Mouse (Mus musculus): ENCODE results near the gene Hoxc10. TPM values are rescaled to one million over a fixed set of nuclear protein-coding genes. Genes with fewer than 3 reads are reported as not detected.

The Hoxc10 gene
- polyA plus RNA-seq, 1 experiment from 2014 or later, result not detected

- WGBS, result under 1% methylated on average over 88 of the region's 88 CpGs
- no peak overlapping the region for H3K9ac ChIP-seq
- ATAC-seq (replicated peaks; ENCODE audit: insufficient number of reproducible peaks, insufficient read depth, low FRiP score, low read depth), result no peak; the same call in 1 of the 2 replicates
Measured at GRCm38 (mm10) chr15:102981379-102982288, 15.0 kb downstream of the Hoxc10 start.

DNA sequence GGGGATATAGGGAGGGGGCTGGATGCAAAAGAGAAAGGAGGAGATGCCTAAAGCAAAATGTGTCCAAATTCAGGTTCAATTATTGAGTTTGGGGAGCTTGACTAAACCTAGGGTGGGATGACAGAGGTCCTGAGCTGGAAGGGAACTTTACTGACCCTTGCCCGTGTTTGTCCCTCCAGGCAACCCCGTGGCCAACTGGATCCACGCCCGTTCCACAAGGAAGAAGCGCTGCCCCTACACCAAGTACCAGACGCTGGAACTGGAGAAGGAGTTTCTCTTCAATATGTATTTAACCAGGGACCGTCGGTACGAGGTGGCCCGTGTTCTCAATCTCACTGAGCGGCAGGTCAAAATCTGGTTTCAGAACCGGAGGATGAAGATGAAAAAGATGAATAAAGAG lies 17.1 kb downstream of the Hoxc10 start:
- Histone ChIP-seq H3K4me2 (no peak overlapping the region), H3K9me3 (replicated peaks) (no peaks in the 10 kb centered on the region)
- WGBS, result 6% methylated on average over 12 of the region's 12 CpGs

More at GRCm38 (mm10) chr15:102981379-102982288, 15.0 kb downstream of the Hoxc10 start:
- peak overlapping the region; percentile 32 for H3K4me3 ChIP-seq
- no peak overlapping the region for H3K27ac ChIP-seq
- no peaks in the 10 kb centered on the region for H3K36me3 ChIP-seq
- H3K9me3 ChIP-seq (replicated peaks), result no peaks in the 10 kb centered on the region
- H3K4me2 ChIP-seq, result peak overlapping the region; percentile 37
- H3K4me1 ChIP-seq (replicated peaks), result peaks cover 19% of the 10 kb centered on the region
- H3K27me3 ChIP-seq, result peaks cover 100% of the 10 kb centered on the region

DNA sequence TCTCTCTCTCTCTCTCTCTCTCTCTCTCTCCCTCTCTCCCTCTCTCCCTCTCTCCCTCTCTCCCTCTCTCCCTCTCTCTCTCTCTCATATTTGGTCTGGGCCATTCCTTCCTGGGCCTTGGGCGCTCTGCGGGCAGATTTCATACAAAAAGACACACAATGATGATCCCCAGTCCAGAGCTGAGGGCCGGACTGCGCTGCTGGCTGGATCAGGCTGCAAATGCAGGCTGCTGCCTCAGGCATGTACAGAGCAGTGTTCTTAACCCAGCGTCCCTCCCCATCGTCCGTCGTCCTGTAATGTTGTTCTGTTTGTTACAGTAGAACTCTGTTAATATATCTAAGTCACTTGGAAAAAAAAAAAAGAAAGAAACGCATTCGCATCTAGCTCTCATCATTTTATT lies 17.9 kb downstream of the Hoxc10 start:
- H3K27me3 ChIP-seq, result peaks cover 100% of the 10 kb centered on the region
- H3K4me1 ChIP-seq (replicated peaks), result peaks cover 13% of the 10 kb centered on the region
- no peak overlapping the region for H3K27ac ChIP-seq
- no peak for ATAC-seq (replicated peaks; ENCODE audit: insufficient number of reproducible peaks, insufficient read depth, low FRiP score, low read depth)
- WGBS, result 3% methylated on average over 10 of the region's 10 CpGs
- no peak overlapping the region for H3K9ac ChIP-seq
- H3K4me3 ChIP-seq, result no peak overlapping the region
- H3K36me3 ChIP-seq, result no peaks in the 10 kb centered on the region
- H3K4me2 ChIP-seq, result no peak overlapping the region
- no peaks in the 10 kb centered on the region for H3K9me3 ChIP-seq (replicated peaks)

More for the DNA sequence above, 17.1 kb downstream of the Hoxc10 start:
- H3K27me3 ChIP-seq, result peaks cover 100% of the 10 kb centered on the region
- ATAC-seq (replicated peaks; ENCODE audit: insufficient number of reproducible peaks, insufficient read depth, low FRiP score, low read depth), result no peak
- H3K4me3 ChIP-seq, result no peak overlapping the region
- no peak overlapping the region for H3K9ac ChIP-seq
- H3K27ac ChIP-seq, result no peak overlapping the region
- peaks cover 13% of the 10 kb centered on the region for H3K4me1 ChIP-seq (replicated peaks)
- no peaks in the 10 kb centered on the region for H3K36me3 ChIP-seq

DNA sequence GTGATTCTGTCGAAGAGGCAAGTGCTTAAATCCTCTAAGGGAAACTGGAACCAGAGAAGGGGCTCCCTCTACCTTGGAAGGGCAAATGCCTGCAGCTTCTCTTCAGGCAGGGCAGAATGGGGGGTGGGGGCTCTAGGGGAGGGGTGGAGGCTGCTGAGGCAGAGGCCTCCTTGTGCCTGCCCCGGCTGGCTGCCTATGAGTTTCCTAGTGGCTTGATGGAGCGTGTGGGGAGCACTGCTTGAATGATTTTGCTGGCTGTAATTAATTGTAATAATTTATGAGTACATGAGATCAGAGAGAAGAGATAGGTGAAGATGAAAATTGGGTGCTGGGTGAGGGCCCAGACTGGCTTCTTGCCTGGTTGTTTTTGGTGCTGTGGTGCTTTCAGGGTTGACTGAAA lies 18.3 kb downstream of the Hoxc10 start:
- Histone ChIP-seq H3K9ac (no peak overlapping the region), H3K36me3 (no peaks in the 10 kb centered on the region), H3K4me1 (replicated peaks) (peaks cover 13% of the 10 kb centered on the region), H3K27me3 (peaks cover 100% of the 10 kb centered on the region), H3K4me3 (no peak overlapping the region), H3K4me2 (no peak overlapping the region), H3K27ac (no peak overlapping the region), H3K9me3 (replicated peaks) (no peaks in the 10 kb centered on the region)
- no peak for ATAC-seq (replicated peaks; ENCODE audit: insufficient number of reproducible peaks, insufficient read depth, low FRiP score, low read depth)
- WGBS, result 7% methylated on average over 3 of the region's 3 CpGs

GRCm38 (mm10) chr15:102987124-102987833 lies 20.7 kb downstream of the Hoxc10 start:
- peak; percentile 35; the same call in 1 of the 2 replicates for ATAC-seq (replicated peaks; ENCODE audit: insufficient number of reproducible peaks, insufficient read depth, low FRiP score, low read depth)
- H3K9me3 ChIP-seq (replicated peaks), result no peaks in the 10 kb centered on the region
- H3K27ac ChIP-seq, result no peak overlapping the region
- peaks cover 98% of the 10 kb centered on the region for H3K27me3 ChIP-seq
- no peak overlapping the region for H3K4me2 ChIP-seq
- H3K9ac ChIP-seq, result no peak overlapping the region
- 0 out of 2 replicates have a peak overlapping the region, but pooled peaks have one; percentile 1 for H3K4me3 ChIP-seq
- H3K36me3 ChIP-seq, result no peaks in the 10 kb centered on the region
- peaks cover 7% of the 10 kb centered on the region for H3K4me1 ChIP-seq (replicated peaks)
- 4% methylated on average over 21 of the region's 21 CpGs for WGBS

- Histone ChIP-seq H3K27me3 (peaks cover 98% of the 10 kb centered on the region), H3K36me3 (no peaks in the 10 kb centered on the region), H3K9me3 (replicated peaks) (no peaks in the 10 kb centered on the region), H3K4me1 (replicated peaks) (peaks cover 7% of the 10 kb centered on the region; the same call in 1 of the 2 replicates), H3K27ac (no peak overlapping the region), H3K4me2 (no peak overlapping the region), H3K9ac (no peak overlapping the region), H3K4me3 (no peak overlapping the region)
- no peak for ATAC-seq (replicated peaks; ENCODE audit: insufficient number of reproducible peaks, insufficient read depth, low FRiP score, low read depth)
- WGBS, result 25% methylated on average over 5 of the region's 5 CpGs
Measured at GRCm38 (mm10) chr15:102988078-102988477, 21.5 kb downstream of the Hoxc10 start.

- H3K27ac ChIP-seq, result no peak within 1 kb of the TSS
- 2% methylated on average over 69 of the region's 69 CpGs for WGBS
- H3K9me3 ChIP-seq (replicated peaks), result no peaks in the 10 kb centered on the region
- ATAC-seq (replicated peaks; ENCODE audit: insufficient number of reproducible peaks, insufficient read depth, low FRiP score, low read depth), result no peak
- H3K36me3 ChIP-seq, result no peaks in the 10 kb centered on the region
- no peak within 1 kb of the TSS for H3K9ac ChIP-seq
- H3K4me2 ChIP-seq, result peak within 1 kb of the TSS; percentile 16; the same call in 1 of the 2 replicates
- peaks cover 7% of the 10 kb centered on the region; the same call in 1 of the 2 replicates for H3K4me1 ChIP-seq (replicated peaks)
- H3K27me3 ChIP-seq, result peaks cover 96% of the 10 kb centered on the region
- H3K4me3 ChIP-seq, result peak within 1 kb of the TSS; percentile 15
Measured at GRCm38 (mm10) chr15:102990461-102991397, 24.1 kb downstream of the Hoxc10 start, which contains the start of gene Hoxc8. TSS of gene Hoxc8 (plus strand) at chr15:102990607.

- WGBS, result 2% methylated on average over 7 of the region's 7 CpGs
Measured at GRCm38 (mm10) chr15:102991782-102992181, 25.2 kb downstream of the Hoxc10 start.

DNA sequence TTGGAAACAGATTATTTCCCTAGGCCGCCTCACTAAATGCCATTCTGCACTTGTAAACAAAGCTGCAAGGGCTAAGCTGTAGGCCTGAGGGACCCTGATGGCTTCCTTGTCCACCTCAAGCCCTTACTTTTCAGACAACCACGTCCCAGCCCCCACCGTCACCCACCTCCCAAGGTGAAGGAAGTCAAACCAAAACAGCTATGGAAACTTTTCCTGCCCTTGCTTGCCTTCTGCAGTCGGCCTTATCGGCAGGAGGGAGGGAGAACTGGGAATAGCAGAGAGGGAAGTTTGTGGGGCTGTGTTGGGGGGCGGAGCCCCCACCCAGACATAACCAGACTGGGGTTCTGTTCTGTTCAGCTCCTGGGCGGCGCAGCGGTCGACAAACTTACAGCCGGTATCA lies 25.6 kb downstream of the Hoxc10 start:
- ATAC-seq (replicated peaks; ENCODE audit: insufficient number of reproducible peaks, insufficient read depth, low FRiP score, low read depth), result no peak
- WGBS, result 3% methylated on average over 11 of the region's 11 CpGs

More at GRCm38 (mm10) chr15:102991782-102992181, 25.2 kb downstream of the Hoxc10 start:
- no peak overlapping the region for H3K27ac ChIP-seq
- no peaks in the 10 kb centered on the region for H3K9me3 ChIP-seq (replicated peaks)
- no peak overlapping the region for H3K9ac ChIP-seq
- peaks cover 7% of the 10 kb centered on the region; the same call in 1 of the 2 replicates for H3K4me1 ChIP-seq (replicated peaks)
- H3K36me3 ChIP-seq, result no peaks in the 10 kb centered on the region
- ATAC-seq (replicated peaks; ENCODE audit: insufficient number of reproducible peaks, insufficient read depth, low FRiP score, low read depth), result no peak
- no peak overlapping the region for H3K4me3 ChIP-seq
- peaks cover 96% of the 10 kb centered on the region for H3K27me3 ChIP-seq
- no peak overlapping the region for H3K4me2 ChIP-seq

DNA sequence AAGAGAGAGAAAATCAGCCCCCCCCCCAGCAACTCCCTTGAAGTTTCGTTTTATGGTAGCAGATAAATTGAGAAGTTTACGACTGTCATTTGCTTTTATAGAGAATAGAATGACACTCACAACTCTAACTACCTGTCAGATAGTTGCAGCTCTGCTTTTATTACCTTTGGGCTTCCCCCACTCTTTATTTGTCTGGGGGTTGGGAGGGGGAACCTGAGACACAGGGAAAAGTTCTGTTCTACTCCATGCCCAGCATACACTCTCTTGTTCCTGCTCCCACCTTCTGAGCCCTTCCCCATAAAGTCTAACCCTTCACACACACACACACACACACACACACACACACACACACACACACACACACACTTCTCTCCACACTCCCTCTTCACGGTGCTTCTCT lies 26.3 kb downstream of the Hoxc10 start:
- H3K27ac ChIP-seq, result no peak overlapping the region
- 2% methylated on average over 3 of the region's 3 CpGs for WGBS
- H3K9me3 ChIP-seq (replicated peaks), result no peaks in the 10 kb centered on the region
- no peak overlapping the region for H3K9ac ChIP-seq
- H3K4me3 ChIP-seq, result no peak overlapping the region
- no peaks in the 10 kb centered on the region for H3K36me3 ChIP-seq
- no peak overlapping the region for H3K4me2 ChIP-seq
- peaks cover 5% of the 10 kb centered on the region; the same call in 1 of the 2 replicates for H3K4me1 ChIP-seq (replicated peaks)
- H3K27me3 ChIP-seq, result peaks cover 96% of the 10 kb centered on the region
- no peak for ATAC-seq (replicated peaks; ENCODE audit: insufficient number of reproducible peaks, insufficient read depth, low FRiP score, low read depth)

More for the DNA sequence above, 25.6 kb downstream of the Hoxc10 start:
- Histone ChIP-seq H3K9me3 (replicated peaks) (no peaks in the 10 kb centered on the region), H3K27me3 (peaks cover 96% of the 10 kb centered on the region), H3K4me3 (no peak overlapping the region), H3K27ac (no peak overlapping the region), H3K4me1 (replicated peaks) (peaks cover 7% of the 10 kb centered on the region; the same call in 1 of the 2 replicates), H3K4me2 (no peak overlapping the region), H3K9ac (no peak overlapping the region), H3K36me3 (no peaks in the 10 kb centered on the region)

All from heart, embryonic 15.5 days (tissue).